In genomic region chr11:74836225-74837055, GRCm38 (mm10) we compare ENCODE assay signal across 11 mouse cellular contexts. TPM values are rescaled to one million over a fixed set of nuclear protein-coding genes. Genes with fewer than 3 reads are reported as not detected.
DNase-seq lines count a peak whose midpoint lies in the region; ATAC-seq and TF ChIP-seq lines count a peak whose summit lies in the region.
"Had no signal": no experiment of that assay in that cellular context is flagged by ENCODE, and none has a peak within 500 bp of the region (broad histone marks: within the 10 kb centered on the region; RNA-seq: fewer than 3 reads in every experiment).

No protein-coding gene starts in this region.

- no peaks in the 10 kb centered on the region for H3K9me3 ChIP-seq in erythroblast, embryonic 14.5 days (ENCODE audit: control insufficient read depth, low read length)
- no peaks in the 10 kb centered on the region for H3K9me3 ChIP-seq in liver, embryonic 11.5 days (ENCODE audit: control insufficient read depth, low read length)
- H3K9me3 ChIP-seq in E14TG2a.4 (ENCODE audit: low read length): no peaks in the 10 kb centered on the region
- no peaks in the 10 kb centered on the region for H3K9me3 ChIP-seq in embryonic facial prominence, embryonic 15.5 days (replicated peaks)
- H3K9me3 ChIP-seq: midbrain, embryonic 12.5 days had no signal

- H3K36me3 ChIP-seq in erythroblast, embryonic 14.5 days (ENCODE audit: control insufficient read depth): peaks cover 40% of the 10 kb centered on the region
- H3K36me3 ChIP-seq in liver, embryonic 11.5 days (ENCODE audit: control insufficient read depth, insufficient read depth, low read length): no peaks in the 10 kb centered on the region
- peaks cover 59% of the 10 kb centered on the region for H3K36me3 ChIP-seq in E14TG2a.4 (ENCODE audit: insufficient read depth, low read length)
- 0 out of 2 replicates have a peak, but pooled peaks cover 8% of the 10 kb centered on the region for H3K36me3 ChIP-seq in embryonic facial prominence, embryonic 15.5 days

- peak overlapping the region; percentile 67 for H3K9ac ChIP-seq in liver, embryonic 11.5 days (ENCODE audit: low read depth, low read length)
- no peak overlapping the region for H3K9ac ChIP-seq in embryonic facial prominence, embryonic 15.5 days

- H3K4me3 ChIP-seq in erythroblast, embryonic 14.5 days (replicated peaks): peak overlapping the region; percentile 76
- H3K4me3 ChIP-seq in liver, embryonic 11.5 days (ENCODE audit: low read depth, low read length): no peak overlapping the region
- peak overlapping the region; percentile 80 for H3K4me3 ChIP-seq in E14TG2a.4 (replicated peaks; ENCODE audit: low read length)
- no peak overlapping the region for H3K4me3 ChIP-seq in embryonic facial prominence, embryonic 15.5 days (replicated peaks)

- no peaks in the 10 kb centered on the region for H3K27me3 ChIP-seq in erythroblast, embryonic 14.5 days (ENCODE audit: control insufficient read depth)
- no peaks in the 10 kb centered on the region for H3K27me3 ChIP-seq in liver, embryonic 11.5 days (replicated peaks; ENCODE audit: control insufficient read depth, insufficient read depth, low read length)
- H3K27me3 ChIP-seq in E14TG2a.4 (ENCODE audit: insufficient read depth, low read length): no peaks in the 10 kb centered on the region
- H3K27me3 ChIP-seq in embryonic facial prominence, embryonic 15.5 days: no peaks in the 10 kb centered on the region

- no peak for DNase-seq in liver, embryonic 11.5 days (ENCODE audit: low spot score)
- no peak for DNase-seq in liver
- DNase-seq in frontal cortex, postnatal 36 days (ENCODE audit: low spot score in 2 of 2): no peak
- DNase-seq in gastrocnemius, adult 8-10 months (ENCODE audit: low spot score in 2 of 2): no peak
- DNase-seq: heart, postnatal 4 days; kidney, postnatal 36 days had no signal

- no peak for ATAC-seq in erythroblast, adult 5-6 weeks (replicated peaks; ENCODE audit: low FRiP score, poor library complexity, severe bottlenecking)
- ATAC-seq in liver, embryonic 11.5 days (replicated peaks; ENCODE audit: low FRiP score): no peak
- no peak for ATAC-seq in embryonic facial prominence, embryonic 15.5 days (ENCODE audit: insufficient number of reproducible peaks, low FRiP score, low TSS enrichment, low read depth)

- peak overlapping the region; percentile 74; the same call in 1 of the 2 replicates for H3K4me2 ChIP-seq in liver, embryonic 11.5 days
- 0 out of 2 replicates have a peak overlapping the region, but pooled peaks have one; percentile 75 for H3K4me2 ChIP-seq in embryonic facial prominence, embryonic 15.5 days (replicated peaks)

- H3K27ac ChIP-seq in liver, embryonic 11.5 days (ENCODE audit: low read depth, low read length): peak overlapping the region; percentile 93
- 0 out of 2 replicates have a peak overlapping the region, but pooled peaks have one; percentile 96 for H3K27ac ChIP-seq in embryonic facial prominence, embryonic 15.5 days (replicated peaks)

- no peak for TF ChIP-seq CTCF in E14TG2a.4 (conservative IDR thresholded peaks at IDR 0.05; ENCODE audit: low read length)

- H3K4me1 ChIP-seq in erythroblast, embryonic 14.5 days (ENCODE audit: control insufficient read depth): peaks cover 89% of the 10 kb centered on the region
- peaks cover 46% of the 10 kb centered on the region for H3K4me1 ChIP-seq in liver, embryonic 11.5 days (replicated peaks; ENCODE audit: control insufficient read depth, insufficient read depth, low read length)
- peaks cover 81% of the 10 kb centered on the region for H3K4me1 ChIP-seq in E14TG2a.4 (replicated peaks; ENCODE audit: low read depth, low read length)
- peaks cover 59% of the 10 kb centered on the region for H3K4me1 ChIP-seq in embryonic facial prominence, embryonic 15.5 days

- 87% methylated on average over 22 of the region's 22 CpGs for WGBS in liver, embryonic 11.5 days
- 88% methylated on average over 22 of the region's 22 CpGs for WGBS in embryonic facial prominence, embryonic 15.5 days

RNA-seq across cellular contexts. Expression of gene Mnt, which starts 5.7 kb away (rescaled TPM):
- polyA plus RNA-seq in erythroblast, embryonic 14.5 days (2012): 3.4 and 3.7 TPM in 2 replicates
- 1.3 and 2.1 TPM in 2 replicates for total RNA-seq in erythroblast, adult 5-6 weeks (2015; ENCODE audit: low replicate concordance)
- total RNA-seq in erythroblast, adult 5-6 weeks (2017; ENCODE audit: low replicate concordance): 0.68 and 2.1 TPM in 2 replicates
- polyA plus RNA-seq in liver, embryonic 11.5 days (2014; fragmentation: Nextera tagmentation; extraction: Ambion mirVana): 3.5 and 3.9 TPM in 2 replicates
- polyA plus RNA-seq in embryonic facial prominence, embryonic 15.5 days (2015; fragmentation: Nextera tagmentation; extraction: Ambion mirVana): 6.3 and 6.9 TPM in 2 replicates
- total RNA-seq in gastrocnemius, adult 8-10 months (2022): 10 to 100 TPM in 1 of 4 experiments, 1 to 10 TPM in 3; 5.8 to 11.7 (median 7.8) TPM

Comparison
In these comparisons a context has a peak if more than half of its experiments do, and no peak if none do; other contexts are left out.
1. H3K4me3 ChIP-seq: peak in erythroblast, embryonic 14.5 days (single experiment) and E14TG2a.4 (single experiment); none in liver, embryonic 11.5 days (single experiment) and embryonic facial prominence, embryonic 15.5 days (single experiment).